Mouse (Mus musculus) layer of hippocampus, adult 8-10 months (tissue): ENCODE data around the gene AA792892. TPM values are rescaled to one million over a fixed set of nuclear protein-coding genes. Genes with fewer than 3 reads are reported as not detected.
"Not testable (repeated sequence)": the region's sequence is repeated elsewhere in the genome, so short reads cannot be mapped to it uniquely, and the experiment has no call there.

Experiments
- DNase-seq, 2 experiments: peaks; one replicate each; pipeline ENCODE4 v3.0.0; 2022; ENCODE audit warnings: low spot score in 2 of 2
- total RNA-seq, 4 experiments: library from RNA; stranded (reverse); gene quantifications; 2 replicates each; pipeline ENCODE4 v1.2.4; 2022

Gene AA792892
- total RNA-seq: not detected

- DNase-seq: not testable (repeated sequence)
Measured at GRCm38 (mm10) chr5:94339449-94339848, at the start of gene AA792892. AA792892 (plus strand) TSS chr5:94339749.

DNA sequence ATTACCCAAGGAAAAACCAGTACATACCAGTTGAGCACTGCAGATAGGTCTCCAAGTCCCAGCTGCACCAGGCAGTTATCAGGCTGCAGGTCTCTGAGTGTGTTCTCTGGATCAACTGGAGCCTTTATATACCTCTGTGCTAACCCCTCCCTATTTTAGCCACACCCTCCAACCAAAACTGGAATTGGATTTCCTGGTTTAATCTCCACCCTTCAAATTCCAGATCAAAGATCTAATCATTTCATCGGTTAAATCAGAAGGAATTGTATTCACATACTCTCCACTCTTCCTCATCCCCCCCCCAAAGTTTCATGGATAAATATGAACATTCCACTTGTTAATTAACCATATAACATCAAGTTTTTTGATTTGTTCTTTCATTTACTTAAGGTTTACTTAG is 32.9 kb upstream of the AA792892 start, which contains the start of gene A430089I19Rik:
Gene A430089I19Rik, minus strand, starts transcription at position 101 of the 400 bp plus-strand sequence.
- DNase-seq: not testable (repeated sequence)

- DNase-seq: not testable (repeated sequence)
Measured at GRCm38 (mm10) chr5:94314135-94314534, 25.4 kb upstream of the AA792892 start, which contains the start of gene Gm6502. Gm6502 (plus strand) TSS chr5:94314435.

Other genes with a start within 250 kb of the AA792892 start
- gene Gm3106, start 121.7 kb upstream of the AA792892 start, total RNA-seq: not detected
- gene A430089I19Rik, start 33.0 kb upstream of the AA792892 start, total RNA-seq: not detected
- not detected for gene Gm6502, start 25.3 kb upstream of the AA792892 start, total RNA-seq
- gene Gm7682, start 106.0 kb downstream of the AA792892 start, total RNA-seq: not detected
- not detected for gene Gm3139, start 186.5 kb downstream of the AA792892 start, total RNA-seq